Mouse (Mus musculus) midbrain, embryonic 12.5 days (tissue): Measurements from ENCODE around the gene H2-Oa. TPM values are rescaled to one million over a fixed set of nuclear protein-coding genes. Genes with fewer than 3 reads are reported as not detected.
"Not testable (repeated sequence)": the region's sequence is repeated elsewhere in the genome, so short reads cannot be mapped to it uniquely, and the experiment has no call there.

ENCODE experiments used
- ATAC-seq: fragments of 200-750 bp; cut with Nextera tagmentation; 2 replicates; pipeline ENCODE4 v1.8.0; 2017; ENCODE audit warnings: low read depth, moderate TSS enrichment, moderate library complexity; ENCODE audit not compliant: low FRiP score
- H3K27ac ChIP-seq: fragments of 300-500 bp; sonication (generic); replicated peaks from 2 replicates; pipeline ENCODE4 v1.5.1; 2016; ENCODE audit warnings: mild to moderate bottlenecking
- H3K27me3 ChIP-seq: fragments of 300-500 bp; sonication (generic); 2 replicates; pipeline ENCODE4 v1.6.1; 2016; ENCODE audit warnings: mild to moderate bottlenecking
- H3K36me3 ChIP-seq: fragments of 300-500 bp; sonication (generic); 2 replicates; pipeline ENCODE4 v1.6.1; 2016
- H3K4me1 ChIP-seq: fragments of 300-500 bp; sonication (generic); 2 replicates; pipeline ENCODE4 v1.6.1; 2016
- H3K4me2 ChIP-seq: fragments of 300-500 bp; sonication (generic); replicated peaks from 2 replicates; pipeline ENCODE4 v1.6.1; 2016; ENCODE audit warnings: mild to moderate bottlenecking, moderate library complexity
- H3K4me3 ChIP-seq: fragments of 300-500 bp; sonication (generic); 2 replicates; pipeline ENCODE4 v1.5.1; 2016; ENCODE audit warnings: mild to moderate bottlenecking
- H3K9ac ChIP-seq: fragments of 300-500 bp; sonication (generic); replicated peaks from 2 replicates; pipeline ENCODE4 v1.6.1; 2016; ENCODE audit warnings: mild to moderate bottlenecking, moderate library complexity
- H3K9me3 ChIP-seq: fragments of 300-500 bp; sonication (generic); 2 replicates; pipeline ENCODE4 v1.6.1; 2016; ENCODE audit warnings: mild to moderate bottlenecking
- WGBS: fragments of 180-500 bp; shearing (Covaris S2); methylation state at CpG from one replicate; pipeline ENCODE4 v1.1.7; 2016; 5-methylcytosine and 5-hydroxymethylcytosine counted together
- polyA plus RNA-seq: library from polyadenylated mRNA; unstranded; fragments of >200 nt; fragmentation: Nextera tagmentation; extraction: Ambion mirVana; gene quantifications from 2 replicates; pipeline ENCODE4 v1.2.1, GENCODE M21; 2016

The H2-Oa gene
- polyA plus RNA-seq, 1 experiment from 2014 or later, result 0.17 TPM

- Histone ChIP-seq H3K36me3 (no peaks in the 10 kb centered on the region), H3K9ac (no peak overlapping the region), H3K27me3 (peaks cover 62% of the 10 kb centered on the region), H3K4me1 (peaks cover 12% of the 10 kb centered on the region), H3K4me2 (no peak overlapping the region), H3K9me3 (no peaks in the 10 kb centered on the region), H3K4me3 (no peak overlapping the region), H3K27ac (no peak overlapping the region)
- WGBS, result 81% methylated on average over 7 of the region's 7 CpGs
- no peak for ATAC-seq
Measured at GRCm38 (mm10) chr17:34137601-34138000, 45.5 kb downstream of the H2-Oa start.

DNA sequence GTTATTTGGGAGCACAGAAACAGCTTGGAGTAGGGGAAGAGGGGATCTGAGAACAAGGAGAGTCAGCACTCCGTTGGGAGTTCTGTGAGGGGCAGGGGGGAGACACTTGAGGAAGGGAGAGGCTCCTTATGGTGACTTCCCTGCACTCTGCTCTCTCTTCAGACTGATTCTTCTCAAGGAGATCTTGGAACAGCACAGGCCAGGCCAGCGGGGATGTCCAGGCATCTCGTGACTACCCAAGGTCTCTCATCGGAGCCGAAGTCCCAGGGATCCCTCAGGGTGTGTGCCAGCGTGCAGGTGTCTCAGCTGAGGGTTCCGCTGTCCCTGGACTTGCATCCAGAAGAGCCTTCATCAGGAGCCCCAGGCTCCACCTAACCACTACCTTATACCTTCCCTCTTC is 46.5 kb downstream of the H2-Oa start:
- H3K4me2 ChIP-seq, result no peak overlapping the region
- H3K9me3 ChIP-seq, result no peaks in the 10 kb centered on the region
- H3K9ac ChIP-seq, result no peak overlapping the region
- H3K27me3 ChIP-seq, result peaks cover 65% of the 10 kb centered on the region
- H3K36me3 ChIP-seq, result no peaks in the 10 kb centered on the region
- 76% methylated on average over 7 of the region's 7 CpGs for WGBS
- H3K4me3 ChIP-seq, result no peak overlapping the region
- ATAC-seq, result no peak
- no peak overlapping the region for H3K27ac ChIP-seq
- peaks cover 15% of the 10 kb centered on the region for H3K4me1 ChIP-seq

DNA sequence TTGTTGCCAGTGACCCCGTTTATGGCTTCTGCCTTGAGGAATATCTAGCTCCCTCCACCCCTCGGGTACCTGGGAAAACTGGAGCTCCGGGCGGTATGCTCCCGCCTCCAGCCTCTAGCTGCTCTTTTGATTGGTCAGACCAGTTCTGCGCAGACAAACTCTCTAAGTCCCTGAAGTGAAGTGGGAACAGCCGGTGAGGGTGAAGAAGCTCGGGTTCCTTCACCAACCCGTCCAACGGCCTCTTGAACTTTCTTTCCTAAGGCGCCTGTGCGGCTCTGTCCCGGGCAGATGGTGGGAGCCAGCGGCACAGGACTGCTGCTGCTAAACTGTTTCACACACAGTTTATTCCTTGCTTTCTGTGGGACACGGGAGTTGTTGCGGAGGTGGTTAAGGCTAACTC is 47.3 kb downstream of the H2-Oa start:
- H3K36me3 ChIP-seq, result no peaks in the 10 kb centered on the region
- H3K4me2 ChIP-seq, result peak overlapping the region; percentile 53
- no peak overlapping the region for H3K9ac ChIP-seq
- no peak for ATAC-seq
- H3K4me3 ChIP-seq, result peak overlapping the region; percentile 31
- H3K27me3 ChIP-seq, result peaks cover 65% of the 10 kb centered on the region
- no peaks in the 10 kb centered on the region for H3K9me3 ChIP-seq
- H3K27ac ChIP-seq, result no peak overlapping the region
- H3K4me1 ChIP-seq, result peaks cover 15% of the 10 kb centered on the region
- WGBS, result under 1% methylated on average over 16 of the region's 16 CpGs

DNA sequence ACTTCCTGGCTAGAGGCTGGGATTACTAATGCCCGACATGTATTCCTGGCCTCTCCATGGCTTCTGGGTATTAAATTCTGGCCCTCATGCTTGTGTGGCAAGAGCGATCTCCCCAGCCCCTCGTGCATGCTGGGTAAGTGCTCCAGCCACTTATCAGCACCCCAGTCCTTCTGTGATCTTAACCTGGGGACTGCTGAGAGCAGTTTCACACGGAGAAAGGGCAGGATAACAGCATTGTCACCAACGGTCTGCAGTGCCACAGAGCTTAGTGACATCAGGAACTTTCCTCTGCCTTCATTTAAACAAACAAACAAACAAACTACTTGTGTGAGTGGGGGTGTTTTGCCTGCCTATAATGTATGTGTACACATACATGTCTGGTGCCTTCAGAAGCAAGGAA is 48.1 kb downstream of the H2-Oa start:
- ATAC-seq, result no peak
- no peak overlapping the region for H3K4me3 ChIP-seq
- H3K27ac ChIP-seq, result no peak overlapping the region
- 17% methylated on average over 5 of the region's 5 CpGs for WGBS
- H3K9me3 ChIP-seq, result no peaks in the 10 kb centered on the region
- H3K36me3 ChIP-seq, result no peaks in the 10 kb centered on the region
- peaks cover 15% of the 10 kb centered on the region for H3K4me1 ChIP-seq
- no peak overlapping the region for H3K9ac ChIP-seq
- H3K4me2 ChIP-seq, result no peak overlapping the region
- peaks cover 65% of the 10 kb centered on the region for H3K27me3 ChIP-seq

DNA sequence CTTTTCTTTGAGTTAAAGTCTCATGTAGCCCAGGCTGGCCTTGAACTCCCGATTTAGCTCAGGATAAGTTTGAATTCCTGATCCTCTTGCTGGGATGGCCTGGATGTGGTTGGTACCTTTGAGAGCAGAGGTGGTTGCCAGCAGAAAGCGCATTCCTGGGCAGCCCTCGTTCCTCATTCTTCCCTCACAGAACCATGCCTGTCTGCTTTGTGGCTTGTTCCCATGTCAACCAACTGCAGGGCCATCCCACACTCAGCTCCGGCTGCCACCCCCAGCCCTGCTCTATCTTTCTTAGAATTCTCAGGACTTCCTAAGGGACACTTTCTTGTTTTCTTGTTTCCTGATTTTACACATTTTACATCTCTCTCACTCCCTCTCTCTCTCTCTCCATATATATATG is 49.3 kb downstream of the H2-Oa start:
- no peak overlapping the region for H3K4me2 ChIP-seq
- H3K4me3 ChIP-seq, result no peak overlapping the region
- H3K9me3 ChIP-seq, result no peaks in the 10 kb centered on the region
- H3K36me3 ChIP-seq, result no peaks in the 10 kb centered on the region
- no peak overlapping the region for H3K27ac ChIP-seq
- peaks cover 58% of the 10 kb centered on the region for H3K27me3 ChIP-seq
- H3K9ac ChIP-seq, result no peak overlapping the region
- peaks cover 15% of the 10 kb centered on the region for H3K4me1 ChIP-seq
- ATAC-seq, result no peak
- 55% methylated on average over 4 of the region's 4 CpGs for WGBS

- Histone ChIP-seq H3K4me2 (no peak overlapping the region), H3K9ac (no peak overlapping the region), H3K27ac (no peak overlapping the region), H3K27me3 (peaks cover 47% of the 10 kb centered on the region), H3K36me3 (no peaks in the 10 kb centered on the region), H3K9me3 (no peaks in the 10 kb centered on the region), H3K4me3 (no peak overlapping the region), H3K4me1 (peaks cover 15% of the 10 kb centered on the region)
- ATAC-seq, result no peak
- 86% methylated on average over 7 of the region's 7 CpGs for WGBS
Measured at GRCm38 (mm10) chr17:34142456-34143010, 50.4 kb downstream of the H2-Oa start.

DNA sequence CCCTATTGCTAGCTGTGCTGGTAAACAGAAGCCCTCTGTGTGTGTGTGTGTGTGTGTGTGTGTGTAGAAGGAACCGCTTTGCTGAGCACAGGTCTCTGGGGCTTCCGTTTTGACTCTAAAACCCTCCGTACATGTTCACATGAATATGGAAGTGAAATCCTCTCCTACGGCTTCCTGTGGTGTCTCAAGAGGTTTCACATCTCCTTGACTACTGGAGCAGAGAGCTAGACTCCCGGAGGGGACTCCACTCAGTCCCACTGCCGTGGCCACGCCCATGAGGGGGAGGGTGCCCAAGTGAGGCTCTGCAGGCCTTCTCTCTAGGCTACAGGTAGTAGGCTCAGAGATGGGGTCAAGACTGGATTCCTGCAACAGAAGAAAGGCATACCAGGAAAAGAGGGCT is 50.9 kb downstream of the H2-Oa start, which contains the start of gene H2-DMb2:
H2-DMb2 (plus strand) TSS at position 275 of the 400 bp plus-strand sequence.
- 33% methylated on average over 5 of the region's 7 CpGs for WGBS
- H3K36me3 ChIP-seq, result no peaks in the 10 kb centered on the region
- no peaks in the 10 kb centered on the region for H3K9me3 ChIP-seq
- peaks cover 15% of the 10 kb centered on the region for H3K4me1 ChIP-seq
- H3K27me3 ChIP-seq, result peaks cover 42% of the 10 kb centered on the region
- no peak within 1 kb of the TSS for H3K9ac ChIP-seq
- no peak within 1 kb of the TSS for H3K4me3 ChIP-seq
- H3K4me2 ChIP-seq, result no peak within 1 kb of the TSS
- H3K27ac ChIP-seq, result no peak within 1 kb of the TSS
- ATAC-seq, result no peak

GRCm38 (mm10) chr17:34143461-34143860 is 51.3 kb downstream of the H2-Oa start:
- 60% methylated on average over 4 of the region's 5 CpGs for WGBS
- Histone ChIP-seq H3K4me3 (no peak overlapping the region), H3K27ac (no peak overlapping the region), H3K36me3 (no peaks in the 10 kb centered on the region), H3K4me1 (peaks cover 15% of the 10 kb centered on the region), H3K27me3 (peaks cover 37% of the 10 kb centered on the region), H3K4me2 (no peak overlapping the region), H3K9ac (no peak overlapping the region), H3K9me3 (no peaks in the 10 kb centered on the region)
- ATAC-seq, result no peak

- peaks cover 30% of the 10 kb centered on the region for H3K27me3 ChIP-seq
- not testable (repeated sequence) for H3K4me2 ChIP-seq, H3K4me1 ChIP-seq, H3K4me3 ChIP-seq, H3K36me3 ChIP-seq, H3K9me3 ChIP-seq, H3K9ac ChIP-seq, H3K27ac ChIP-seq, ATAC-seq
- WGBS, result 93% methylated on average over 4 of the region's 4 CpGs
Measured at GRCm38 (mm10) chr17:34144221-34144620, 52.1 kb downstream of the H2-Oa start.

Other genes with a start within 250 kb of the H2-Oa start
- 59.8 and 63.5 TPM in 2 replicates for gene Cd320, start 249.2 kb upstream of the H2-Oa start, polyA plus RNA-seq
- not detected in 2 replicates for gene Gm7029, start 218.5 kb upstream of the H2-Oa start, polyA plus RNA-seq
- gene Kifc1, start 201.7 kb upstream of the H2-Oa start, polyA plus RNA-seq, result 3.8 and 4.4 TPM in 2 replicates
- 0.23 and 0.38 TPM in 2 replicates for gene Platr17, start 187.2 kb upstream of the H2-Oa start, polyA plus RNA-seq
- gene Daxx, start 182.9 kb upstream of the H2-Oa start, polyA plus RNA-seq, result 64.6 and 66.2 TPM in 2 replicates
- gene Tapbp, start 176.4 kb upstream of the H2-Oa start, polyA plus RNA-seq, result 19.1 and 21.9 TPM in 2 replicates
- gene Zbtb22, start 176.4 kb upstream of the H2-Oa start, polyA plus RNA-seq, result 21.8 and 25.3 TPM in 2 replicates
- gene Rgl2, start 162.8 kb upstream of the H2-Oa start, polyA plus RNA-seq, result 69.9 and 74.3 TPM in 2 replicates
- gene Pfdn6, start 152.0 kb upstream of the H2-Oa start, polyA plus RNA-seq, result 188 and 203 TPM in 2 replicates
- gene Wdr46, start 151.7 kb upstream of the H2-Oa start, polyA plus RNA-seq, result 37.5 and 37.7 TPM in 2 replicates
- gene B3galt4, start 140.9 kb upstream of the H2-Oa start, polyA plus RNA-seq, result 8.1 and 8.7 TPM in 2 replicates
- 67.0 and 70.9 TPM in 2 replicates for gene Vps52, start 136.5 kb upstream of the H2-Oa start, polyA plus RNA-seq
- 891 and 909 TPM in 2 replicates for gene Rps18, start 136.3 kb upstream of the H2-Oa start, polyA plus RNA-seq
- gene H2-K1, start 92.0 kb upstream of the H2-Oa start, polyA plus RNA-seq, result 26.8 and 28.4 TPM in 2 replicates
- gene Ring1, start 67.7 kb upstream of the H2-Oa start, polyA plus RNA-seq, result 25.2 and 27.0 TPM in 2 replicates
- 110 and 131 TPM in 2 replicates for gene H2-Ke6, start 64.3 kb upstream of the H2-Oa start, polyA plus RNA-seq
- 180 and 184 TPM in 2 replicates for gene Slc39a7, start 60.7 kb upstream of the H2-Oa start, polyA plus RNA-seq
- 68.0 and 68.4 TPM in 2 replicates for gene Rxrb, start 60.5 kb upstream of the H2-Oa start, polyA plus RNA-seq
- gene Col11a2, start 52.9 kb upstream of the H2-Oa start, polyA plus RNA-seq, result 2.3 and 4.0 TPM in 2 replicates
- 9.8 and 9.9 TPM in 2 replicates for gene H2-DMa, start 27.2 kb downstream of the H2-Oa start, polyA plus RNA-seq
- gene Brd2, start 30.3 kb downstream of the H2-Oa start, polyA plus RNA-seq, result 144 and 148 TPM in 2 replicates
- gene H2-DMb2, start 51.0 kb downstream of the H2-Oa start, polyA plus RNA-seq, result 0.16 and 0.23 TPM in 2 replicates
- 0.16 and 0.73 TPM in 2 replicates for gene H2-DMb1, start 60.7 kb downstream of the H2-Oa start, polyA plus RNA-seq
- 1.4 and 1.8 TPM in 2 replicates for gene Tap1, start 95.2 kb downstream of the H2-Oa start, polyA plus RNA-seq
- 1.3 and 1.5 TPM in 2 replicates for gene Psmb9, start 95.4 kb downstream of the H2-Oa start, polyA plus RNA-seq
- 1.6 and 2.1 TPM in 2 replicates for gene Psmb8, start 105.4 kb downstream of the H2-Oa start, polyA plus RNA-seq
- 0.79 and 0.82 TPM in 2 replicates for gene Tap2, start 111.2 kb downstream of the H2-Oa start, polyA plus RNA-seq
- gene H2-Ob, start 146.6 kb downstream of the H2-Oa start, polyA plus RNA-seq, result not detected in 2 replicates
- 2.6 and 3.2 TPM in 2 replicates for gene H2-Ab1, start 165.3 kb downstream of the H2-Oa start, polyA plus RNA-seq
- gene H2-Aa, start 195.5 kb downstream of the H2-Oa start, polyA plus RNA-seq, result 0.37 TPM in 1 of 2 replicates, not detected in the other
- gene H2-Eb1, start 213.5 kb downstream of the H2-Oa start, polyA plus RNA-seq, result 1.7 and 2.0 TPM in 2 replicates
- 0.10 TPM in 1 of 2 replicates, not detected in the other for gene H2-Eb2, start 233.3 kb downstream of the H2-Oa start, polyA plus RNA-seq